10 mouse cellular contexts compared by ENCODE assay signal in genomic region chr3:97521946-97522731, GRCm38 (mm10).
DNase-seq lines count a peak whose midpoint lies in the region; ATAC-seq and TF ChIP-seq lines count a peak whose summit lies in the region.
"Had no signal": no experiment of that assay in that cellular context is flagged by ENCODE, and none has a peak within 500 bp of the region (broad histone marks: within the 10 kb centered on the region; RNA-seq: fewer than 3 reads in every experiment).

No protein-coding gene starts in this region.

- no peaks in the 10 kb centered on the region for H3K36me3 ChIP-seq in forebrain, embryonic 14.5 days (ENCODE audit: control insufficient read depth, insufficient read depth, low read length)
- no peaks in the 10 kb centered on the region for H3K36me3 ChIP-seq in midbrain, embryonic 12.5 days

- peaks cover 6% of the 10 kb centered on the region; the same call in 1 of the 2 replicates for H3K4me1 ChIP-seq in forebrain, embryonic 14.5 days (ENCODE audit: control insufficient read depth, insufficient read depth, low read length)
- peaks cover 13% of the 10 kb centered on the region for H3K4me1 ChIP-seq in midbrain, embryonic 12.5 days

- DNase-seq in R1 (ENCODE audit: low read depth, low spot score), result peak; percentile 31
- peak; percentile 88 for DNase-seq in forebrain, embryonic 14.5 days (ENCODE audit: low spot score)
- DNase-seq in layer of hippocampus, adult 2 months (ENCODE audit: low spot score in 2 of 2), result peak; percentile 62 to 90
- no peak for DNase-seq in gastrocnemius, postnatal 14 days
- no peak for DNase-seq in spleen, postnatal 14 days (ENCODE audit: low spot score in 2 of 2)
- DNase-seq in natural killer cell, adult 2 months (ENCODE audit: low spot score in 2 of 2), result no peak
- no peak for DNase-seq in adrenal gland, adult (ENCODE audit: inconsistent age in 2 of 2, low spot score in 1 of 2)

- 70% methylated on average over 13 of the region's 13 CpGs for WGBS in forebrain, embryonic 14.5 days
- 59% methylated on average over 13 of the region's 13 CpGs for WGBS in midbrain, embryonic 12.5 days

- H3K9ac ChIP-seq in forebrain, embryonic 14.5 days (ENCODE audit: low read length), result no peak overlapping the region
- no peak overlapping the region for H3K9ac ChIP-seq in midbrain, embryonic 12.5 days (replicated peaks)
- H3K9ac ChIP-seq: liver, embryonic 14.5 days had no signal

- peak overlapping the region; percentile 21; the same call in 1 of the 2 replicates for H3K27ac ChIP-seq in forebrain, embryonic 14.5 days (ENCODE audit: low read depth, low read length)
- peak overlapping the region; percentile 85 for H3K27ac ChIP-seq in layer of hippocampus, adult 2 months
- peak overlapping the region; percentile 42; the same call in 1 of the 2 replicates for H3K27ac ChIP-seq in midbrain, embryonic 12.5 days (replicated peaks)
- H3K27ac ChIP-seq: liver, embryonic 14.5 days had no signal

- H3K27me3 ChIP-seq in forebrain, embryonic 14.5 days (replicated peaks; ENCODE audit: control insufficient read depth, insufficient read depth, low read length), result no peaks in the 10 kb centered on the region
- no peaks in the 10 kb centered on the region for H3K27me3 ChIP-seq in midbrain, embryonic 12.5 days

- no peak overlapping the region for H3K4me2 ChIP-seq in forebrain, embryonic 14.5 days (ENCODE audit: low read length)
- no peak overlapping the region for H3K4me2 ChIP-seq in midbrain, embryonic 12.5 days (replicated peaks)

- H3K9me3 ChIP-seq in forebrain, embryonic 14.5 days (replicated peaks; ENCODE audit: control insufficient read depth, low read length), result no peaks in the 10 kb centered on the region; the same call in 1 of the 2 replicates
- peaks cover 14% of the 10 kb centered on the region for H3K9me3 ChIP-seq in midbrain, embryonic 12.5 days

- TF ChIP-seq CTCF in layer of hippocampus, adult 2 months (conservative IDR thresholded peaks at IDR 0.05), result no peak

- peak; percentile 77 for ATAC-seq in forebrain, embryonic 14.5 days
- ATAC-seq in midbrain, embryonic 12.5 days (ENCODE audit: low FRiP score, low read depth), result peak; percentile 69
- ATAC-seq: inflammation-experienced regulatory T-cells, adult 6 months had no signal

- intact Hi-C loops in gastrocnemius, postnatal 14 days (cut with DNase I; ENCODE audit: low total_unique reads), result no loop called here

- no peak overlapping the region for H3K4me3 ChIP-seq in forebrain, embryonic 14.5 days (ENCODE audit: low read depth, low read length)
- no peak overlapping the region for H3K4me3 ChIP-seq in layer of hippocampus, adult 2 months
- no peak overlapping the region for H3K4me3 ChIP-seq in midbrain, embryonic 12.5 days

Comparison
In these comparisons a context has a peak if more than half of its experiments do, and no peak if none do; other contexts are left out.
1. DNase-seq: peak in R1 (single experiment), forebrain, embryonic 14.5 days (single experiment) and layer of hippocampus, adult 2 months (2 of 2); none in gastrocnemius, postnatal 14 days (single experiment), spleen, postnatal 14 days (0 of 2), natural killer cell, adult 2 months (0 of 2) and adrenal gland, adult (0 of 2).
2. H3K27ac ChIP-seq: peak in every context shown above with its lines; median percentile 85 in layer of hippocampus, adult 2 months; 42 in midbrain, embryonic 12.5 days; 21 in forebrain, embryonic 14.5 days.